Mouse (Mus musculus) stomach, embryonic 15.5 days (tissue): Measurements from ENCODE around the gene Slc5a3. TPM values are rescaled to one million over a fixed set of nuclear protein-coding genes. Genes with fewer than 3 reads are reported as not detected.
"Not testable (repeated sequence)": the region's sequence is repeated elsewhere in the genome, so short reads cannot be mapped to it uniquely, and the experiment has no call there.

ENCODE experiments used
- ATAC-seq: fragments of 200-750 bp; cut with Nextera tagmentation; 2 replicates; pipeline ENCODE4 v1.8.0; 2017; ENCODE audit warnings: low read depth, moderate number of reproducible peaks, moderate TSS enrichment; ENCODE audit not compliant: insufficient read depth, low FRiP score
- H3K27ac ChIP-seq: fragments of 300-500 bp; sonication (generic); 2 replicates; pipeline ENCODE4 v1.5.1; 2015; ENCODE audit warnings: mild to moderate bottlenecking, inconsistent platforms
- H3K27me3 ChIP-seq: fragments of 300-500 bp; sonication (generic); replicated peaks from 2 replicates; pipeline ENCODE4 v1.6.1; 2015; ENCODE audit warnings: inconsistent platforms
- H3K36me3 ChIP-seq: fragments of 300-500 bp; sonication (generic); 2 replicates; pipeline ENCODE4 v1.6.1; 2015; ENCODE audit warnings: inconsistent platforms
- H3K4me1 ChIP-seq: fragments of 300-500 bp; sonication (generic); 2 replicates; pipeline ENCODE4 v1.6.1; 2015; ENCODE audit warnings: inconsistent platforms
- H3K4me2 ChIP-seq: fragments of 300-500 bp; sonication (generic); 2 replicates; pipeline ENCODE4 v1.6.1; 2015; ENCODE audit warnings: mild to moderate bottlenecking, inconsistent platforms
- H3K4me3 ChIP-seq: fragments of 300-500 bp; sonication (generic); replicated peaks from 2 replicates; pipeline ENCODE4 v1.5.1; 2015; ENCODE audit warnings: inconsistent platforms
- H3K9ac ChIP-seq: fragments of 300-500 bp; sonication (generic); 2 replicates; pipeline ENCODE4 v1.6.1; 2015; ENCODE audit warnings: inconsistent platforms
- H3K9me3 ChIP-seq: fragments of 300-500 bp; sonication (generic); 2 replicates; pipeline ENCODE4 v1.6.1; 2016; ENCODE audit warnings: inconsistent platforms
- WGBS: fragments of 180-500 bp; shearing (Covaris S2); methylation state at CpG from one replicate; pipeline ENCODE4 v1.1.7; 2015; 5-methylcytosine and 5-hydroxymethylcytosine counted together
- polyA plus RNA-seq: library from polyadenylated mRNA; unstranded; fragments of >200 nt; fragmentation: Nextera tagmentation; extraction: Ambion mirVana; gene quantifications from 2 replicates; pipeline ENCODE4 v1.2.1, GENCODE M21; 2015

Slc5a3 gene
- polyA plus RNA-seq, 1 experiment from 2014 or later, result 4.8 TPM

DNA sequence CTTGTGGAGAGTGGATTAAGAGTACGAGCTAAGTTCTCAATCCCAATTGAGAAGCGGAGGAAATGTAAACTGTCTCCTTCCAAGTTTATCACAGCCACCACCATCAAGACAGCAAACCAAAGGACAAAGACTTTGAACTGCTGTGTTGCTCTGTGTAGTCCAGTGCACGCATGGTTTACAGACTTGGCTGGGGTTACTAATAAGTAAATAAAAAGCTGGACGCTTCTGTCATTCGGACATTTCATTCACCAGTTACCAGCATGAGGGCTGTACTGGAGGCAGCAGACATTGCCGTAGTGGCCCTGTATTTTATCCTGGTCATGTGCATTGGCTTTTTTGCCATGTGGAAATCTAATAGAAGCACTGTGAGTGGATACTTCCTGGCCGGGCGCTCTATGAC, 18.7 kb downstream of the Slc5a3 start:
- Histone ChIP-seq H3K9ac (no peak overlapping the region), H3K27me3 (no peaks in the 10 kb centered on the region), H3K4me2 (no peak overlapping the region), H3K36me3 (peaks cover 14% of the 10 kb centered on the region; the same call in 1 of the 2 replicates), H3K27ac (no peak overlapping the region), H3K4me1 (no peaks in the 10 kb centered on the region), H3K4me3 (no peak overlapping the region), H3K9me3 (no peaks in the 10 kb centered on the region)
- WGBS, result 91% methylated on average over 8 of the region's 8 CpGs
- ATAC-seq, result no peak

DNA sequence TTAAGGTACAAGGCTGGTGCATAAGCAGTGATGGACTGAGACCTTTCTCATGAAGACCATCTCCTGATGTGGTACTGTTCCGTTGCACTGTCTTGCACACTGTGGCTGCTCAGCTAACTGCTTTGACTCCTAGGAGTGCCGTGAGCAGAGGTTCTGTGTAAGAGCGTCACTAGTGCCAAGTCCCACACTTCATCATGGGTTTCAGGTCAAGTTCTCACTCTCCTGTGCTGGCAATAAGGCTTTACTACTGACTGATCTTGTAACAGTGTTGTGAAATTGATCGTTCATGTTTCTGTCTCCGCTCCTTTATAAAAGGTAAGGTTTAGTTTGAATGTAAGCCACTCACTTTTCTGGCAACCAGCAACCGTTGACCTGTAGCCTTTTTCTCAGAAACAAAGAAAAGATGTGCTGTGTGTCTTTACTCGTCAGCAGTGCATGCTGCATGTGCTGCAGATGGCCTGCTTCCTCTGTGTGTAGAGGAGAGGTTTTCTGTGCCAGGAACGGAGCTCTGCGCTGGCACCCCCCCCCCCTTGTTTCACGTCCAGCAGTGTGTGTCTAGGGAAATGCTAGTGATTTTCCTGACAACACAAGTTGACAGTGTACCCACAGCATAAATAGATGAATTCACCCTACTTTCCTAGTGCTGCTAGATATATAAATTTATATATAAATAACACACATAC, 25.8 kb downstream of the Slc5a3 start:
- no peaks in the 10 kb centered on the region for H3K4me1 ChIP-seq
- WGBS, result 86% methylated on average over 10 of the region's 10 CpGs
- no peak overlapping the region for H3K27ac ChIP-seq
- no peaks in the 10 kb centered on the region for H3K36me3 ChIP-seq
- H3K4me3 ChIP-seq, result no peak overlapping the region
- H3K4me2 ChIP-seq, result no peak overlapping the region
- ATAC-seq, result no peak
- no peaks in the 10 kb centered on the region for H3K9me3 ChIP-seq
- H3K9ac ChIP-seq, result no peak overlapping the region
- H3K27me3 ChIP-seq, result no peaks in the 10 kb centered on the region

DNA sequence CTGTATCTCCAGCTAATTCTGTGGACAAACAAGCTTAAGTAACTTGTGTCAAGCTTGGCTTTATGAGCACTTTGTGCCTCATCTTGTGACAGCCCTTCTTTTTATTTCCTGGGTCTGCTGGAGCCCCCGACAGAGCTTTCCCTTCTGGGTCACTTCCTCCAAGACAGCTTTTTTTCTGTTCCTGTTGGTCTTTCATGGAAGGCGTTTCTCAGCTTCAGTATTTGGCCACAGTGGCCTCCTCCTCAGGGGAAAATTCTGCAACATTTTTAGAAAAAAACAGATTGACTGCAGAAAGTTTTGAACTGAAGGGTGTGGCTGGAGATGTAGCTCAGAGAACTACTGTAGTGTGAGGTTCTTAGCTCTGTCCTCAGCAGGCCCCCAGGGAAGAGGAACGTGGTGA, 31.1 kb downstream of the Slc5a3 start:
- Histone ChIP-seq H3K4me2 (no peak overlapping the region), H3K4me1 (no peaks in the 10 kb centered on the region), H3K36me3 (no peaks in the 10 kb centered on the region), H3K27me3 (no peaks in the 10 kb centered on the region), H3K9me3 (no peaks in the 10 kb centered on the region), H3K4me3 (no peak overlapping the region), H3K9ac (no peak overlapping the region), H3K27ac (no peak overlapping the region)
- 62% methylated on average over 3 of the region's 3 CpGs for WGBS
- ATAC-seq, result no peak

DNA sequence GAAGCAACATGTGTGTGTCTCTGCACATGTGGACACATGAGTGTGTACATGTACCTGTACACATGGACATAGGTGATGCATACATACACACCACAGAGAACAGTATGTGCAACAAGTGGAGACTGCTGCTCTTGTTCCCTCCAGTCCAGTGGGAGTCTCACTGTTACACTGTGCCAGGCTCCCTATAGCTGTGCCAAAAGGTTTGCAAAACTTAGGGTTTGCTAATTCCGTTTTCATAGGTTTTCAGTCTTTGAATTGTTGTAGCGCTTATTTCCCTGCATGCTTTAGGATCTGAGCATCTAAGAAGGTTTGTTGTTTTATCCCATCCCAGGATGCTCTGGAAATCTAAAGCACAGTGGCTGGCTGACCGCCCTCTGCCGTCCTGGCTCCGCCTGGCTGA, 33.8 kb downstream of the Slc5a3 start:
- 88% methylated on average over 5 of the region's 5 CpGs for WGBS
- no peak for ATAC-seq

DNA sequence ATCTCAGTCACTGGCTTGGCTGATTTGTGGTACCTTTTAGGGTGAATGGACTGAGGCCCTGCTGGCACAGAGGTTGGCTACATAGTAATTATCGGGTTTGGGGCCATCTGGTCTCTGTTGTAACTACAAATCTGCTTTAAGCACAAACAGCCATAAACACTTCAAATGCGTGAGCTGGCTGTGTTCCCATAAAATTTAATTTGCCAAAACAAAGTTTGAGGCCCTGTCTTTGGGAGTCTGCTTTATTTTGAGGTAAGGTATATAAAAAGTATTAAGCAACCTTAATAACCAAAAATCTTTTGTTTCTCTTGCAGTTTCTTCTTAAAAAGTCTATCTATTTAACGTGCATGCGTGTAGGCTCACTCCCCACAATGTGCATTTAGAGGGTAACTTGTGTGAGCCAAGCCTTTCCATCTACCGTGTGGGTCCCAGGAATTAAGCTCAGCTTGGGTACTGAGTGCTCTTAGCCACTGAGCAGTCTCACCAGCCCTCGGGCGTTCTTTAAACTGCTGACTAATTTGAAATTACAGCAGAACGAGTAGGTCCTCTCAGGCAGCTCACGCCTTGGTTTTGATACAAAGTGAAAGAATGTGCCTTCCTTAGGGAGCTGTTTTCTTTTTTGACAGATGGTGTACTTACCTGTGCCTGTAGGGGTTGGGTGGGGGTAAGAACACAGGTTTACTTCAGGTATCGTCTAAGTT, 40.4 kb downstream of the Slc5a3 start:
- 0 out of 2 replicates have a peak, but pooled peaks cover 3% of the 10 kb centered on the region for H3K36me3 ChIP-seq
- H3K4me2 ChIP-seq, result no peak overlapping the region
- 0 out of 2 replicates have a peak, but pooled peaks cover under 1% of the 10 kb centered on the region for H3K4me1 ChIP-seq
- no peak overlapping the region for H3K4me3 ChIP-seq
- no peaks in the 10 kb centered on the region for H3K27me3 ChIP-seq
- no peak overlapping the region for H3K9ac ChIP-seq
- WGBS, result 54% methylated on average over 10 of the region's 10 CpGs
- H3K9me3 ChIP-seq, result no peaks in the 10 kb centered on the region
- ATAC-seq, result no peak
- no peak overlapping the region for H3K27ac ChIP-seq

More for the DNA sequence above, 33.8 kb downstream of the Slc5a3 start:
- Histone ChIP-seq H3K36me3 (no peaks in the 10 kb centered on the region), H3K4me2 (no peak overlapping the region), H3K27ac (no peak overlapping the region), H3K9ac (no peak overlapping the region), H3K4me1 (no peaks in the 10 kb centered on the region), H3K27me3 (no peaks in the 10 kb centered on the region), H3K9me3 (no peaks in the 10 kb centered on the region), H3K4me3 (no peak overlapping the region)

DNA sequence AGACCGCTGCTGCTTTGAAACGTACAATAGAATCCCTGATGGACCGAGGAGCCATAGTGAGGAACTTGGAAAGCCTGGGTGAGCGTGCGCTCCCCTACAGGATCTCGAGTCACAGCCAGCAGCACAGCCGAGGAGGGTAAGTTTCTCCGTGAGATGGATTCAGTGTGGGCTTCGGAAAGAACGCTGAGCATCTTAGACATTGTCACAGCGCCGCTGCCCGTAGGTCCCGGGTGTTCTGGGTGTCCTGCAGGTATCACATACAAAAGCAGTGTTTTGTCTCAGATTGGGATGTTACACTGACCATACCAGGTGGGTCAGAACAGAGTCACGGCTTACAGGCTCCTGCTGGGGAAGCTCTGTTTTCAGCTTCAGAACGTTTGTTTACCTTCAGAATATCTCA, 41.5 kb downstream of the Slc5a3 start:
- H3K4me1 ChIP-seq, result 0 out of 2 replicates have a peak, but pooled peaks cover 6% of the 10 kb centered on the region
- no peaks in the 10 kb centered on the region for H3K27me3 ChIP-seq
- no peaks in the 10 kb centered on the region for H3K9me3 ChIP-seq
- H3K36me3 ChIP-seq, result 0 out of 2 replicates have a peak, but pooled peaks cover 3% of the 10 kb centered on the region
- no peak overlapping the region for H3K4me2 ChIP-seq
- no peak overlapping the region for H3K4me3 ChIP-seq
- no peak overlapping the region for H3K9ac ChIP-seq
- no peak for ATAC-seq
- 78% methylated on average over 16 of the region's 16 CpGs for whole genome bisulfite sequencing
- H3K27ac ChIP-seq, result no peak overlapping the region

DNA sequence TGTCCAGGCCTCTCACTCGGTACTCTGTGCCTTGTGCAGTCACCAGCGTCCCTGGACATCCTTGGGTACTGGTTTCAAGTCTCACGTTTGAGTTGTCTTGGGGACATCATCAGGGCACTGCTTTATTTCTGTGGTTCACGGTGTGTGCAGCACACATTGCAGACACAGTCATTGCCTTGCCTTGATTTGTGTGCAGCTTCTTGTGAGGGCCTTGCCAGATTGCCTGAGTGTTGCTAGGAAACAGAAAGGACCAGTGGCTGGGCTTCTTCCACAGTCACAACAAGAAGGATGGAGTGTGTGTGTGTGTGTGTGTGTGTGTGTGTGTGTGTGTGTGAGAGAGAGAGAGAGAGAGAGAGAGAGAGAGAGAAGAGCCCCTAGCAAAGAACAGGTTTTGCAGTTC, 42.0 kb downstream of the Slc5a3 start:
- Histone ChIP-seq H3K36me3 (0 out of 2 replicates have a peak, but pooled peaks cover 3% of the 10 kb centered on the region), H3K4me3 (no peak overlapping the region), H3K4me1 (0 out of 2 replicates have a peak, but pooled peaks cover 6% of the 10 kb centered on the region), H3K4me2 (no peak overlapping the region), H3K27ac (no peak overlapping the region), H3K27me3 (no peaks in the 10 kb centered on the region), H3K9me3 (no peaks in the 10 kb centered on the region), H3K9ac (no peak overlapping the region)
- no peak for ATAC-seq
- 62% methylated on average over 4 of the region's 4 CpGs for WGBS

DNA sequence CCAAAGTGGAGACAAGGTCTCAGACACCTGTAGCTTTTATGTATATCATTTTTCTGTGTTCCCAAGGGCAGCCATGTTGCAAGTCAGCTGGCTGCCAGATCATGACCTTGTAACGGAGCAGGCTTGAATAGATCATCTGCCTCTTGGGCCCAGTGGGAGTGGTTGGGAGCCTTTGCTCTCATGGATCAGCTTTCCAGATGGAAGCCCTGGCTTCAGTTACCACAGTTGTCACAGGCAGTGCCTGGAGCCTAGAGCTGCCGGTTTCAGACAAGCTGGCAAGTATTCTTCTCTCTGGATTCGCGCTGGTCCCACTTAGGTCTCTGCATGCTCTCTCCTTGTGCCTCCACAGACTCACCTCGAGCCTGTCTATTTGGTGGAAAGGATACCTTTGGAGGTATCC, 44.0 kb downstream of the Slc5a3 start:
- 88% methylated on average over 5 of the region's 5 CpGs for WGBS

DNA sequence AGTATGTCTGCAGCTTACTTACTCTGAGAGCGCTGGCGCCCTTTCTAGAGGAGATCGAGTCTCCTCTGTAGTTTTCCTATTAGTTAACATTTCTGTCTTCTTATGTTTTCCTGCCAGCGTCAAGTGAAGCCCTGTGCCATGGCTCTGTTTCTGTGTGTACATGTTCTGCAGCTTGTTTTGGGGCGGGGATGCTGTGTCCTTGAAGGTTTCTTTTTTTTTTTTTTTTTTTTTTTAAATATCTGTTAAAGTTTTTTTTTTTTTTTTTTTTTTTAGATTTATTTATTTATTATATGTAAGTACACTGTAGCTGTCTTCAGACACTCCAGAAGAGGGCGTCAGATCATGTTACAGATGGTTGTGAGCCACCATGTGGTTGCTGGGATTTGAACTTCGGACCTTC, 44.8 kb downstream of the Slc5a3 start:
- not testable (repeated sequence) for H3K27me3 ChIP-seq, ATAC-seq, H3K27ac ChIP-seq, H3K4me2 ChIP-seq, H3K9me3 ChIP-seq, H3K4me1 ChIP-seq, H3K4me3 ChIP-seq, H3K36me3 ChIP-seq, H3K9ac ChIP-seq
- 90% methylated on average over 7 of the region's 7 CpGs for WGBS

More for the DNA sequence above, 44.0 kb downstream of the Slc5a3 start:
- Histone ChIP-seq H3K9ac (no peak overlapping the region), H3K4me1 (0 out of 2 replicates have a peak, but pooled peaks cover 6% of the 10 kb centered on the region), H3K27ac (no peak overlapping the region), H3K9me3 (no peaks in the 10 kb centered on the region), H3K36me3 (0 out of 2 replicates have a peak, but pooled peaks cover 3% of the 10 kb centered on the region), H3K27me3 (no peaks in the 10 kb centered on the region), H3K4me3 (no peak overlapping the region), H3K4me2 (no peak overlapping the region)
- ATAC-seq, result no peak

DNA sequence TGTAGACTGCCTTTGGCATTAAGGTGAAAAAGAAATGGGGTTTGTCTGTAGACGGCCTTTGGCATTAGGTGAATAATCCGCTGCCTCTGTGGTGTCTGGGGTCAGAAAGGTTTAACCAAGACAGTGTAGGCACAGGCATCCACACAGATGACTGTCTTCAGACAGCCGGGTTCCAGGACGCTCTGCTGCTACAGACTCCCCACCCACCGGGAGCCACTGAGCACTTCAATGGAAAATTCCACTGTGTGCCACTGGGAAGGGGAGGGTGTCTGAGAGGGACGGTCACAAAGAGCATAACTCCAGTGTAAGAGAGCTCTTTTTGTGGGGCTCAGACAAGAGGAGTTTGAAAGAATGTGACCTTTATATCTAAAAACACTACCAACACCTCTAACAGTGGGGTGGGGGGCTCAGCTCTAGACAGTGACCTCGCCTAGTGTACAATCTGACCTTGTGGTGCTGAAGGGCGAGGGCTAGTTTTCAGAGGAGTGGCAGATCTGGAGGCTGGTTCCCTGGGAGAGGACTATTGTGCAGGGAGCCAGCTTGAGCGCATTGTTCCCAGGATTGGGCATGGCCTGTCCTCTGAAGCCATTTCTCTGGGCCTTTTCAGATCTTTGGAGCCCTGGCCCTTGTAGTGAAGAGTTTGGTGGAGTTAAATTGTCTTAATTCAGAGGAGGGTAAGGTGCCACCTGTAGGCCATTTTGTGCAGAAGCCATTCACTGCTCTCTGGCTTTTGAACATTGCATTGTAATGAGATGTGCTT, 45.6 kb downstream of the Slc5a3 start:
- no peak overlapping the region for H3K27ac ChIP-seq
- 0 out of 2 replicates have a peak, but pooled peaks cover 3% of the 10 kb centered on the region for H3K36me3 ChIP-seq
- H3K27me3 ChIP-seq, result no peaks in the 10 kb centered on the region
- no peak overlapping the region for H3K9ac ChIP-seq
- 59% methylated on average over 9 of the region's 9 CpGs for WGBS
- no peak overlapping the region for H3K4me2 ChIP-seq
- H3K4me3 ChIP-seq, result no peak overlapping the region
- H3K9me3 ChIP-seq, result no peaks in the 10 kb centered on the region
- 0 out of 2 replicates have a peak, but pooled peaks cover 6% of the 10 kb centered on the region for H3K4me1 ChIP-seq
- no peak for ATAC-seq

DNA sequence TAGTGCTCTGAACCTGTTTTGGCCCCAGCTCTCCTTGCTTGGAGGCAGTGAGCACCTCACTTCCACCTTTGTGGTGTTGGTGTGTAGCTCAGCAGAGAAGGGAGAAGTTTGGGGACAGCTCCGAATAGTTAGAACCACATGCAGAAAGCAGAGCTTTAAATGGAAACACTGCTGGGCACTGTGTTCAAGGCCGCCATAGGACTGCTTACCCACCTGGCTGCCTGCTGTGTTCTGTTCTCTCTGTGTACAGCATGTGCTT, 46.1 kb downstream of the Slc5a3 start:
- 91% methylated on average over 2 of the region's 2 CpGs for WGBS
- Histone ChIP-seq H3K4me2 (no peak overlapping the region), H3K27ac (no peak overlapping the region), H3K4me1 (0 out of 2 replicates have a peak, but pooled peaks cover 6% of the 10 kb centered on the region), H3K9me3 (no peaks in the 10 kb centered on the region), H3K36me3 (0 out of 2 replicates have a peak, but pooled peaks cover 3% of the 10 kb centered on the region), H3K9ac (no peak overlapping the region), H3K27me3 (no peaks in the 10 kb centered on the region), H3K4me3 (no peak overlapping the region)
- no peak for ATAC-seq

DNA sequence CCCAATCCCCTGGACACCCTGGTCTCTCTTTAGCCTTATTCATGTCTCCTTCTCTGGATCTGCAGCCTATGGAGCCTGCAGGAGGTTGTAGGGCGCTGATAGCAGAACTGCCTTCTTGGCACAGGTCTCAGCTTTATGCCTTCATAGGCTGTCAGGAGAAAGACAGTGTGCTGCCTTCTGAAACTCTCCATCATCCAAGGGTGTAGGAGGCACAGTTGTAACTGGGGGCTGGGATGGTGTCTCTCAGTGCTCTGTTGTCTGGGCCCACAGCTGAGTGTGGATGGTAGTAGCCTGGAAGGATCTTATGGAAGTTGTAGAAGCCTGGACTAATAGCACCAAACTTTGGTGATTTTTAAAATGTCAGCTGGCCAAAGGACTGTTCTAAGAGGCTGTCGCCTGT, 46.8 kb downstream of the Slc5a3 start:
- WGBS, result 91% methylated on average over 2 of the region's 2 CpGs
- Histone ChIP-seq H3K27me3 (no peaks in the 10 kb centered on the region), H3K4me3 (no peak overlapping the region), H3K27ac (no peak overlapping the region), H3K9me3 (no peaks in the 10 kb centered on the region), H3K36me3 (0 out of 2 replicates have a peak, but pooled peaks cover 3% of the 10 kb centered on the region), H3K9ac (no peak overlapping the region), H3K4me2 (no peak overlapping the region), H3K4me1 (0 out of 2 replicates have a peak, but pooled peaks cover 6% of the 10 kb centered on the region)
- no peak for ATAC-seq
